ENCODE assay signal across 30 mouse cellular contexts in genomic region chr1:63944786-63945185, GRCm38 (mm10).
DNase-seq lines count a peak whose midpoint lies in the region; ATAC-seq and TF ChIP-seq lines count a peak whose summit lies in the region.
"Had no signal": no experiment of that assay in that cellular context is flagged by ENCODE, and none has a peak within 500 bp of the region (broad histone marks: within the 10 kb centered on the region; RNA-seq: fewer than 3 reads in every experiment).

No protein-coding gene starts in this region.

- no peaks in the 10 kb centered on the region for H3K9me3 ChIP-seq in midbrain, embryonic 11.5 days (ENCODE audit: control insufficient read depth, low read length)
- no peaks in the 10 kb centered on the region for H3K9me3 ChIP-seq in midbrain, postnatal 0 days (ENCODE audit: low read length)
- H3K9me3 ChIP-seq in intestine, embryonic 16.5 days (ENCODE audit: control insufficient read depth, low read length), result no peaks in the 10 kb centered on the region
- H3K9me3 ChIP-seq: embryonic facial prominence, embryonic 10.5 days; embryonic facial prominence, embryonic 13.5 days; forebrain, embryonic 12.5 days; forebrain, embryonic 15.5 days; heart, embryonic 12.5 days; heart, embryonic 15.5 days; hindbrain, embryonic 10.5 days; hindbrain, embryonic 13.5 days had no signal

- H3K9ac ChIP-seq in midbrain, embryonic 11.5 days (ENCODE audit: low read length), result no peak overlapping the region
- H3K9ac ChIP-seq in midbrain, postnatal 0 days (replicated peaks; ENCODE audit: low read length, poor library complexity, severe bottlenecking), result no peak overlapping the region
- no peak overlapping the region for H3K9ac ChIP-seq in intestine, embryonic 16.5 days (ENCODE audit: low read depth, low read length)
- H3K9ac ChIP-seq: embryonic facial prominence, embryonic 13.5 days; forebrain, embryonic 12.5 days; forebrain, embryonic 15.5 days; heart, embryonic 12.5 days; heart, embryonic 15.5 days; hindbrain, embryonic 13.5 days had no signal

- H3K4me2 ChIP-seq in midbrain, embryonic 11.5 days, result no peak overlapping the region
- no peak overlapping the region for H3K4me2 ChIP-seq in midbrain, postnatal 0 days (ENCODE audit: low read depth, low read length, poor library complexity, severe bottlenecking)
- H3K4me2 ChIP-seq in intestine, embryonic 16.5 days (ENCODE audit: low read depth, low read length), result no peak overlapping the region
- H3K4me2 ChIP-seq: embryonic facial prominence, embryonic 13.5 days; forebrain, embryonic 12.5 days; forebrain, embryonic 15.5 days; heart, embryonic 12.5 days; heart, embryonic 15.5 days; hindbrain, embryonic 13.5 days had no signal

- H3K4me3 ChIP-seq in midbrain, embryonic 11.5 days (ENCODE audit: low read depth, low read length), result no peak overlapping the region
- H3K4me3 ChIP-seq in midbrain, postnatal 0 days (ENCODE audit: low read depth, low read length), result no peak overlapping the region
- no peak overlapping the region for H3K4me3 ChIP-seq in intestine, embryonic 16.5 days (ENCODE audit: low read length)
- H3K4me3 ChIP-seq: embryonic facial prominence, embryonic 10.5 days; embryonic facial prominence, embryonic 13.5 days; erythroblast, embryonic 14.5 days; forebrain, embryonic 12.5 days; forebrain, embryonic 15.5 days; heart, embryonic 12.5 days; heart, embryonic 15.5 days; hindbrain, embryonic 10.5 days; hindbrain, embryonic 13.5 days had no signal

- H3K36me3 ChIP-seq in midbrain, embryonic 11.5 days (ENCODE audit: control insufficient read depth, insufficient read depth, low read length), result no peaks in the 10 kb centered on the region
- H3K36me3 ChIP-seq in midbrain, postnatal 0 days (ENCODE audit: insufficient read depth, low read length), result no peaks in the 10 kb centered on the region
- no peaks in the 10 kb centered on the region for H3K36me3 ChIP-seq in intestine, embryonic 16.5 days (ENCODE audit: control insufficient read depth, insufficient read depth, low read length)
- H3K36me3 ChIP-seq: embryonic facial prominence, embryonic 10.5 days; embryonic facial prominence, embryonic 13.5 days; forebrain, embryonic 12.5 days; forebrain, embryonic 15.5 days; heart, embryonic 12.5 days; heart, embryonic 15.5 days; hindbrain, embryonic 10.5 days; hindbrain, embryonic 13.5 days had no signal

- peaks cover 5% of the 10 kb centered on the region; the same call in 1 of the 2 replicates for H3K27me3 ChIP-seq in midbrain, embryonic 11.5 days (ENCODE audit: control insufficient read depth, insufficient read depth, low read length)
- no peaks in the 10 kb centered on the region for H3K27me3 ChIP-seq in midbrain, postnatal 0 days (ENCODE audit: insufficient read depth, low read length)
- H3K27me3 ChIP-seq in intestine, embryonic 16.5 days (replicated peaks; ENCODE audit: control insufficient read depth, insufficient read depth, low read length), result no peaks in the 10 kb centered on the region
- H3K27me3 ChIP-seq: embryonic facial prominence, embryonic 13.5 days; forebrain, embryonic 12.5 days; forebrain, embryonic 15.5 days had no signal

- no peak for ATAC-seq in midbrain, embryonic 11.5 days (ENCODE audit: low FRiP score)
- ATAC-seq in midbrain, postnatal 0 days (ENCODE audit: low FRiP score), result no peak
- peak; percentile 77 for ATAC-seq in intestine, embryonic 16.5 days
- ATAC-seq: CD4-positive, CD25-positive, alpha-beta regulatory T cell, adult 4 months; forebrain, embryonic 15.5 days; hindbrain, embryonic 16.5 days had no signal

- H3K27ac ChIP-seq in midbrain, embryonic 11.5 days (ENCODE audit: low read depth, low read length), result no peak overlapping the region
- no peak overlapping the region for H3K27ac ChIP-seq in midbrain, postnatal 0 days (ENCODE audit: low read depth, low read length)
- no peak overlapping the region for H3K27ac ChIP-seq in intestine, embryonic 16.5 days (ENCODE audit: low read length)
- H3K27ac ChIP-seq: embryonic facial prominence, embryonic 10.5 days; embryonic facial prominence, embryonic 13.5 days; forebrain, embryonic 12.5 days; forebrain, embryonic 15.5 days; heart, embryonic 15.5 days; hindbrain, embryonic 13.5 days had no signal

- no peaks in the 10 kb centered on the region for H3K4me1 ChIP-seq in midbrain, embryonic 11.5 days (ENCODE audit: control insufficient read depth, insufficient read depth, low read length)
- H3K4me1 ChIP-seq in midbrain, postnatal 0 days (ENCODE audit: insufficient read depth, low read length), result no peaks in the 10 kb centered on the region
- H3K4me1 ChIP-seq in intestine, embryonic 16.5 days (ENCODE audit: control insufficient read depth, insufficient read depth, low read length), result peaks cover 3% of the 10 kb centered on the region; the same call in 1 of the 2 replicates
- H3K4me1 ChIP-seq: embryonic facial prominence, embryonic 13.5 days; forebrain, embryonic 12.5 days; forebrain, embryonic 15.5 days; heart, embryonic 15.5 days; hindbrain, embryonic 13.5 days had no signal

- peak; percentile 53 for DNase-seq in midbrain, embryonic 11.5 days (ENCODE audit: low spot score, missing footprints)
- DNase-seq in midbrain, postnatal 0 days (ENCODE audit: low spot score), result no peak
- DNase-seq in ES-CJ7 (ENCODE audit: low read depth, low spot score) (peak; percentile 41), R1 (ENCODE audit: low read depth, low spot score) (peak; percentile 15), adipocyte (ENCODE audit: low spot score) (no peak)
- DNase-seq in layer of hippocampus, adult 9-10 months (ENCODE audit: low spot score), result no peak
- DNase-seq: adrenal gland, adult 2 months; adrenal gland, postnatal 25 days; cerebellum, adult 11-12 months; cerebellum, adult 8-10 months; cerebellum, postnatal 10 days; cerebellum, postnatal 36 days; embryo, embryonic 11 days; gastrocnemius, postnatal 10 days; gastrocnemius, postnatal 36 days; heart, postnatal 10 days; heart, postnatal 36 days; kidney, adult 18-20 months had no signal

- no peak for TF ChIP-seq CTCF in midbrain, postnatal 0 days (IDR thresholded peaks at IDR 0.05)

- 69% methylated on average over 3 of the region's 3 CpGs for WGBS in midbrain, embryonic 11.5 days
- WGBS in midbrain, postnatal 0 days, result 51% methylated on average over 3 of the region's 3 CpGs
- 28% methylated on average over 3 of the region's 3 CpGs for WGBS in intestine, embryonic 16.5 days

Comparison
In these comparisons a context has a peak if more than half of its experiments do, and no peak if none do; other contexts are left out.
1. DNase-seq: peak in midbrain, embryonic 11.5 days (single experiment), ES-CJ7 (single experiment) and R1 (single experiment); none in midbrain, postnatal 0 days (single experiment), layer of hippocampus, adult 9-10 months (single experiment) and adipocyte (single experiment).